Mouse (Mus musculus) liver, embryonic 14.5 days (tissue): Measurements from ENCODE around the gene Klf2. TPM values are rescaled to one million over a fixed set of nuclear protein-coding genes. Genes with fewer than 3 reads are reported as not detected.

Experiments used
- ATAC-seq: fragments of 200-750 bp; cut with Nextera tagmentation; 2 replicates; pipeline ENCODE4 v1.8.0; 2017; ENCODE audit warnings: moderate number of reproducible peaks, mild to moderate bottlenecking, moderate library complexity; ENCODE audit not compliant: insufficient read depth
- DNase-seq, 3 experiments: peaks; one replicate each; pipeline ENCODE4 v3.0.0-alpha.2; 2012 to 2013; ENCODE audit warnings: low read depth in 3 of 3, low spot score in 3 of 3
- H3K27ac ChIP-seq: fragments of 300-500 bp; sonication (generic); 2 replicates; pipeline ENCODE4 v1.5.1; 2014; ENCODE audit warnings: moderate library complexity, mild to moderate bottlenecking, control low read depth, inconsistent platforms
- H3K27me3 ChIP-seq: fragments of 300-500 bp; sonication (generic); 2 replicates; pipeline ENCODE4 v1.6.1; 2014; ENCODE audit warnings: mild to moderate bottlenecking, low read length, moderate library complexity; ENCODE audit not compliant: control insufficient read depth, insufficient read depth
- H3K36me3 ChIP-seq: fragments of 300-500 bp; sonication (generic); replicated peaks from 2 replicates; pipeline ENCODE4 v1.6.1; 2014; ENCODE audit warnings: low read depth; ENCODE audit not compliant: control insufficient read depth, insufficient read depth
- H3K4me1 ChIP-seq, 2 experiments: fragments of 200-500 bp in 1 of 2; fragments of 300-500 bp in 1 of 2; sonication (generic) in 1 of 2; replicated peaks; 2 replicates each; pipeline ENCODE4 v1.6.1; 2012 to 2014; ENCODE audit warnings: antibody characterized with exemption in 1 of 2, inconsistent platforms in 1 of 2, low read length in 1 of 2; ENCODE audit not compliant: control insufficient read depth in 2 of 2, insufficient read depth in 2 of 2
- H3K4me2 ChIP-seq: fragments of 300-500 bp; sonication (generic); 2 replicates; pipeline ENCODE4 v1.6.1; 2014; ENCODE audit warnings: low read depth, mild to moderate bottlenecking, control low read depth, moderate library complexity
- H3K4me3 ChIP-seq, 2 experiments: fragments of 200-500 bp in 1 of 2; fragments of 300-500 bp in 1 of 2; sonication (generic) in 1 of 2; 2 replicates each; pipeline ENCODE4 v1.5.1; 2012 to 2014; ENCODE audit warnings: low read depth in 2 of 2, low read length in 2 of 2, mild to moderate bottlenecking in 2 of 2, control low read depth in 1 of 2, inconsistent platforms in 1 of 2, moderate library complexity in 1 of 2; ENCODE audit not compliant: insufficient read depth in 1 of 2
- H3K9ac ChIP-seq: fragments of 300-500 bp; sonication (generic); replicated peaks from 2 replicates; pipeline ENCODE4 v1.6.1; 2014; ENCODE audit warnings: mild to moderate bottlenecking, control low read depth, moderate library complexity
- H3K9me3 ChIP-seq: fragments of 300-500 bp; sonication (generic); 2 replicates; pipeline ENCODE4 v1.6.1; 2016; ENCODE audit warnings: low read length, mixed read lengths; ENCODE audit not compliant: control insufficient read depth
- CTCF ChIP-seq: IDR thresholded peaks from 2 replicates; pipeline ENCODE4 v1.5.1; 2016; ENCODE audit warnings: antibody characterized with exemption, low read depth, control low read depth
- EP300 ChIP-seq: IDR thresholded peaks from 2 replicates; pipeline ENCODE4 v1.6.1; 2016; ENCODE audit warnings: antibody characterized with exemption, low read depth
- WGBS: fragments of 180-500 bp; shearing (Covaris S2); extraction: QIAGEN DNeasy Blood & Tissue Kit; methylation state at CpG from one replicate; pipeline ENCODE4 v1.1.7; 2014; ENCODE audit not compliant: insufficient replicate concordance; 5-methylcytosine and 5-hydroxymethylcytosine counted together
- polyA plus RNA-seq, 2 experiments: library from polyadenylated mRNA; depleted of rRNA in 1 of 2; stranded (reverse) in 1 of 2; unstranded in 1 of 2; fragments of >200 nt; fragmentation: Nextera tagmentation in 1 of 2; extraction: Ambion mirVana in 1 of 2; gene quantifications; 2 replicates each; pipeline versions ENCODE4 v1.2.1 to v1.2.3; 2012 to 2014

The Klf2 gene
- polyA plus RNA-seq (2012; rRNA removed) (2.9 and 3.4 TPM in 2 replicates), polyA plus RNA-seq (2014; fragmentation: Nextera tagmentation; extraction: Ambion mirVana) (2.0 and 2.6 TPM in 2 replicates)

DNA sequence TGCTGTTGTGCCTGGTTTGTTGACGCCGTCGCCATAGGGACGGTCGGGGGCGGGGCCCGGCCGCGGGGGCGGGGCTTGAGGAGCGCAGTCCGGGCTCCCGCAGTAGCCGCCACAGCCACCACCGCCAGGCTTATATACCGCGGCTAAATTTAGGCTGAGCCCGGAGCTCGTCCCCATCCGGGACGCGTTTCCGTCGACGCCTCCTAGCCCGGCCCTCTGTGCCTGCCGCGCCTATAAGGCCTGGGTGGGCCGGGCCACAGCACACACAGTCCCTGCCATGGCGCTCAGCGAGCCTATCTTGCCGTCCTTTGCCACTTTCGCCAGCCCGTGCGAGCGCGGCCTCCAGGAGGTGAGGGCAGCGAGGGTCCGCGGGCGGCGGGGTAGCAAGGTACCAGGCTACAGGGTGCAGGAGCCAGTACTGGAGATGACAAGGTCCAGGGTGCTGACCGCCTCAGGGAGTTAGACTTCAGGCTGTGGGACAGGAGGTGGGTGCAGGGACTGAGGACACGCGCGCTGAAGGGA lies at the start of gene Klf2:
Gene Klf2, plus strand, starts transcription at position 233 of the 522 bp plus-strand sequence.
- Histone ChIP-seq H3K4me2 (peak within 1 kb of the TSS; percentile 74), H3K9ac (0 out of 2 replicates have a peak within 1 kb of the TSS, but pooled peaks have one; percentile 27), H3K27me3 (peaks cover 29% of the 10 kb centered on the region), H3K9me3 (no peaks in the 10 kb centered on the region), H3K36me3 (no peaks in the 10 kb centered on the region), H3K4me3 (peak within 1 kb of the TSS; percentile 40 to 47), H3K27ac (no peak within 1 kb of the TSS), H3K4me1 (peaks cover 0 to 9% of the 10 kb centered on the region in 2 experiments; a peak in 2 of 4 replicates)
- DNase-seq (peak; percentile 67 to 79 (median 71)), ATAC-seq (peak; percentile 92)
- no peak for TF ChIP-seq CTCF
- TF ChIP-seq EP300: 0 out of 2 replicates have a peak, but pooled peaks have one; percentile 13
- WGBS: under 1% methylated on average over 44 of the region's 46 CpGs

- no peaks in the 10 kb centered on the region for H3K27me3 ChIP-seq
- peaks cover 0 to 21% of the 10 kb centered on the region in 2 experiments; a peak in 2 of 4 replicates for H3K4me1 ChIP-seq
- WGBS: 69% methylated on average over 12 of the region's 12 CpGs
- DNase-seq (no peak), ATAC-seq (no peak)
- TF ChIP-seq EP300 (no peak), CTCF (no peak)
- H3K4me2 ChIP-seq: no peak overlapping the region
- H3K36me3 ChIP-seq: no peaks in the 10 kb centered on the region
- H3K27ac ChIP-seq: no peak overlapping the region
- no peak overlapping the region for H3K4me3 ChIP-seq
- no peaks in the 10 kb centered on the region for H3K9me3 ChIP-seq
- H3K9ac ChIP-seq: no peak overlapping the region
These were observed 48.2 kb upstream of the Klf2 start for GRCm38 (mm10) chr8:72270606-72271005.

DNA sequence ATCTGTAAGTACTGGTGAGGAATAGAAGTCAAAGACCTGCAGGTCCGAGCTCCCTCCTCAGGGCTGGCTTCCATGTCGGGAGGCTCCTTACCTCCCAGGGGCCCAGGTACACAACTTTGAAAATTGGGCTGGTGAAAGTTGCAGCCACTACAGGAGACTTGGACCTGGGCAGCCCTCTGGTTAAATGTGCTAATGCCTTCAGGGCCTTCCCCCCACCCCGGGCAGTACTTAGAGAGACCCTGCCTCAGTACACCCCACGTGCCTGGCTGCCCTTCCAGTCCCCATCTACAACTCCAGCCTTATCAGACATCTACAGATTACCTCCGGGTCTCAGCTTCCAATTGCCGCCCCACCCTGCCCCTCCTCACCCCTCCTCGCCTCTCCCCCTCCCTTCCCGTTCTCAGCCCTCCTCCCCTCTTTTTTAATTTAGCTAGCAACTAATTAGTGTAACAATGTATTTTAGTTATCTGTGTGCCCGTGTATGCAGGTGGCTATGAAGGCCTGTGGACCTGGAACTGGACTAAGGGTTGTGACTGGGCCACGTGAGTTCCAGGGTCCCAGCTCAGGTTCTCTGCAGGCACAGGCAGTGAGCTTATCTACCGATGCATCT lies 47.7 kb upstream of the Klf2 start:
- Histone ChIP-seq H3K27me3 (no peaks in the 10 kb centered on the region), H3K4me2 (no peak overlapping the region), H3K36me3 (no peaks in the 10 kb centered on the region), H3K9me3 (no peaks in the 10 kb centered on the region), H3K4me3 (no peak overlapping the region), H3K27ac (no peak overlapping the region), H3K9ac (no peak overlapping the region), H3K4me1 (peaks cover 0 to 21% of the 10 kb centered on the region in 2 experiments; a peak in 2 of 4 replicates)
- WGBS: 34% methylated on average over 11 of the region's 11 CpGs
- DNase-seq (no peak), ATAC-seq (no peak)
- TF ChIP-seq EP300 (no peak), CTCF (no peak)

- Histone ChIP-seq H3K36me3 (no peaks in the 10 kb centered on the region), H3K4me3 (no peak overlapping the region), H3K27me3 (no peaks in the 10 kb centered on the region), H3K9me3 (no peaks in the 10 kb centered on the region), H3K27ac (no peak overlapping the region), H3K4me1 (peaks cover 0 to 21% of the 10 kb centered on the region in 2 experiments; a peak in 2 of 4 replicates), H3K4me2 (no peak overlapping the region), H3K9ac (no peak overlapping the region)
- 41% methylated on average over 3 of the region's 3 CpGs for WGBS
- TF ChIP-seq CTCF: no peak
- no peak for ATAC-seq
- DNase-seq: no peak
These were observed 47.1 kb upstream of the Klf2 start for GRCm38 (mm10) chr8:72271691-72272090.

GRCm38 (mm10) chr8:72272361-72272760 lies 46.5 kb upstream of the Klf2 start:
- no peaks in the 10 kb centered on the region for H3K36me3 ChIP-seq
- WGBS: 12% methylated on average over 3 of the region's 3 CpGs
- no peak overlapping the region for H3K9ac ChIP-seq
- peak in 2 of 3 experiments; percentile 30 to 32 for DNase-seq
- H3K27me3 ChIP-seq: no peaks in the 10 kb centered on the region
- H3K4me1 ChIP-seq: peaks cover 0 to 25% of the 10 kb centered on the region in 2 experiments; a peak in 3 of 4 replicates
- no peaks in the 10 kb centered on the region for H3K9me3 ChIP-seq
- TF ChIP-seq CTCF: peak; percentile 82
- TF ChIP-seq EP300: no peak
- ATAC-seq: no peak
- no peak overlapping the region for H3K27ac ChIP-seq
- H3K4me2 ChIP-seq: no peak overlapping the region
- H3K4me3 ChIP-seq: no peak overlapping the region
